Mouse (Mus musculus): ENCODE data around the gene Ccdc24. TPM values are rescaled to one million over a fixed set of nuclear protein-coding genes. Genes with fewer than 3 reads are reported as not detected.
A peak's percentile ranks its signal among the peaks of the same experiment; 100 is the strongest.

Gene Ccdc24
- total RNA-seq, 2 experiments from 2014 or later: not detected

DNA sequence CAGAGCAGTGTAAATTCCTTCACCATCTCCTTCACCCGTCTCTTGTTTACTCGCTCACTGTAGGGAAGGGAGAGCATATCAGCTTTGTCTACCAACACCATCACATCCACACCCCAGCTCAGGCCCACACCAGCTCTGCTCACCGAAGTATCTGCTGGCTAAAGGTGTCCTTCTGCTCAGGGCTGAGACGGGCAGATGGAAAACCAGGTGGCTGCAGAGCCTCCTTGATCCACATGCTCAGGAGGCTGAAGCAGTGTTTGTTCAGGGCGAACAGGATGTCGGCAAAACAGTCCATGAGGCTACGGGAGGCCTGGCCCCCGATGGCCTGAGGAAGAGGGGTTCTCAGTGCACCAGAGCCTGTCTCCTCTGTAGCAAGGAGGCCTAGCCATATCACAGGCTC lies 22.2 kb upstream of the Ccdc24 start:
- no peak for ATAC-seq (replicated peaks; ENCODE audit: low FRiP score, low TSS enrichment, poor library complexity, severe bottlenecking)

DNA sequence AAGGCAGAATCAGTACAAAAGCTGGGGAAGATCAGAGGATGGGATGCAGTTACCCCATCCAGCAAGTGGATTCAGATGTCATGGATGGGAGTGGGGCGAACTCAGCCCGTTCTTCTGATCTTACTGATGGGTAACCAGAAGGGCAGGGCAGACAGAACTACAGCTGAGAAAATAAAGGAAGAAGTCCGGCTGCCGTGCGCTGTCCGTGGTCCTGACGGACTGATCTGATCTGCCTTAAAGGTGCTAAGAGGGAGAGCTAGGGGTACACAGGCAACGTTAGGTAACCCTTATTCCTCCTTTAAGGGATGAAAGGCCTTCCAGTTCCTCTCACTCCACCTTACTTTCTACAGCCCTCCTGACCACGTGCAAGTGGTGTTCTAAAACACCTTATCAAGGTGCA lies 21.0 kb upstream of the Ccdc24 start:
- ATAC-seq (replicated peaks; ENCODE audit: low FRiP score, low TSS enrichment, poor library complexity, severe bottlenecking): peak; percentile 42; the same call in 1 of the 2 replicates

DNA sequence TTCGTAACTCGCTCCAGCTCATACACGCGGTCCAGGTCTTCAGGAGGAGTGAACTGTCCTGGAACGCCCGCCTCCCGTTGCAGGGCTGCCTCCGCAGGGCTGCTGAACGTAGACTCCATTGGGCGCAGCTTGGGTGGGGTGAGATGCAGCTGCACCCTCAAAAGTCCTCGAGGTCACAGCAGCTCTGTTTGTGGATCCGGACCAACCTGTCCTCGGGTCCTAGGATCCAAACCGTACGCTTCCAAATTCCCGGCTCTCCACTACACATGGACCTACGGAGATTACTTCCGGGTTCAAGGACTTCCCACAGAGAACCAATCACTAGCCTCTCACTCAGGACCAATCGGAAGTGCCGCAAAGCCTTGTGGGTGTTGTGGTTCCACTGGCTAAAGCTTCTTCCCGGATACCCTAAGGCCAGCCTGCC lies 19.4 kb upstream of the Ccdc24 start, which contains the start of gene Dph2:
Gene Dph2 (minus strand): TSS at position 295 of the 424 bp plus-strand sequence.
- peak; percentile 86 for ATAC-seq (replicated peaks; ENCODE audit: low FRiP score, low TSS enrichment, poor library complexity, severe bottlenecking)

DNA sequence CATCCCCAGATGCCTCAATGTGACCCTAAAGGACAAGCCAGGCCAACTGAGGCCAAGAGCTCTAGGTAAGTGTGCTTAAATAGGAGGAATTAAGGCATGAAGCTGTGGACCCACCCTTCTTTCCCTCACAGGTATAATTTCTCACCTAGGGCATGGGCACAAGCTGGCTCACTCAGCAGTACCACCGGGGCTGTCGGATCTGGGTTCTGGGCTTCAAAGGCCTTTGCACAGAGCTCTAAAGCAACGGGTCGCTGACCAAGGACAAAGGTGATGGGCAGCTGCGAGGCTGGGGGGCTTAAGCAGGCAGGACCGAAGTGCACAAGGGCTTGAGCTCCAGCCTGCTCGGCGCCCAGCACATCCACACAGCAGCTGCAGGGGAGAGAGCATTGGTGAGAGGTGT lies 18.4 kb upstream of the Ccdc24 start:
- ATAC-seq (replicated peaks; ENCODE audit: low FRiP score, low TSS enrichment, poor library complexity, severe bottlenecking): no peak

DNA sequence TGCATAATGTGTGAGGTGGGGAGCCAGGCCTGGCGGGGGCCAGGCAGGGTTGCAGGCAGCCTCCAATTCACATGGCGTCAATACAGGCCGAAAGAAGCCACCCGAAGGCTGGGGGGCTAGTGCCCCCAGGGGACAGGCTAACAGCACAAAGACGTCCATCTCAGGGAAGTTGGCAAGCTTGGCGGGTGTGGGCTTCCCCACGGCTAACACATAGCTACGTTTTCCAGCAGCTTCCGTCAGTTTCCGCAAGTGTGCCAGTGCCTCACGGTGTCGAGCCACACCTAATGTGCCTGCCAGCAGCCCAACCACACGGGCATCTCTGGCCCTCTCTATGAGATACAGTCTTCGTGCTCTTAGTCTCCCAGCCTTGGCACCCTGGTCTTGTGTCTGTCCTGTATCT lies 17.7 kb upstream of the Ccdc24 start:
- no peak for ATAC-seq (replicated peaks; ENCODE audit: low FRiP score, low TSS enrichment, poor library complexity, severe bottlenecking)

DNA sequence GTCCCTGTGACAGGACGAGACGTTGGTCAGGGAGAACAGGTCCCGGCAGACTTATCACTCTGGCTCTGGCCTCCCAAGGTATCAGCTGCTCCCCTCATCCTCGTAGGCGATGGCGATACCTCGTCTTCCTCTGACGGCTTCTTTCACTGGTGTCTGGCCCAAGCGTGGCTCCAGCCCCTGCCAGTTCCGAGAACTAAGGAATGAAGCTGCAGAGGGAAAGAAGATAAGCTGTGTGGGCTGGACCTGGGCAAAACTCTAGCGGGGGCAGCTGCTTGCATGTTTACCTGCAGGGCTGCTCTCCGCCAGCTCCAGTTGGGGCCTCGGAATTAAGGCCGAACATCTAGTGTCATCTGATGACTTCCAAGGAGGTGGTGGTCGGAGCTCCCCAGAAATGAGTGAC lies 17.1 kb upstream of the Ccdc24 start:
- no peak for ATAC-seq (replicated peaks; ENCODE audit: low FRiP score, low TSS enrichment, poor library complexity, severe bottlenecking)

DNA sequence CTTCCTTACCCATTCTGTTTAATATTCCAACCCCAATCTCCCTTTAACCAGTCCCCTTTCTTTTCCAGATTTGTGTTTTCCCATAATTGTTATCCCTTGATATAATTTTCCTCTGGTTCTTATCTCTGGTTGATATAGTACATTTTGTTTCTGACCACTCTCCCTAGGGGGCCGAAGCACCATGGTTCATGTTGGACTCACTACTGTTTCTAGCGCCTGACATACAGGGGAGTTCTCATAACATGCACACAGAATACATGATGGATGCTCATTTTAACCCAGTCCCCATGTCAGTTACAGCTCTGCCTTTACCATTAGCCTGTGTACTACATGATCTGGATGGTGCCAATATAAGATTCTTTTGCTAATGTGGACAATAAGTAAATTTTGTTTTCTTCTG lies 15.6 kb upstream of the Ccdc24 start:
- no peak for ATAC-seq (replicated peaks; ENCODE audit: low FRiP score, low TSS enrichment, poor library complexity, severe bottlenecking)

DNA sequence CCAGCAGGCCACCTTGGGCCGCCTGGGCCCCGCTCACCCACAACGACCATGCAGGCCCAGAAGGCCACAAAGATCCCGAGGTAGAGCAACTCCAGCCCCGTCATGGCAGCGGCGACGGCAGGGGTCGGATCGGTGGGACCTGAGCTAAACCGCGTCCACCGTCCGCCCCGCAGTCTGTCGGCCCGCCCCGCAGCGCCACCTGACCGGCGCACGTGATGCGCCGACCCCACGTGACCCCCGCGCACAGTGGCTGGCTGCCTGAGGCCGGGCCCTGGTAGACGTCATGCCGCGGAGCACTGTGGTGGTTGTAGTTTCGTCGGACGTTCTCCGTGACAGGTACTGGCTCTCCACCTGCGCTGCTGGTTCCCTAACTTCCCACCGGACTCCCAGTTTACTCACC lies 14.8 kb upstream of the Ccdc24 start, which contains the start of gene Atp6v0b:
Gene Atp6v0b (minus strand): TSS at position 201 of the 400 bp plus-strand sequence.
- peak; percentile 82 for ATAC-seq (replicated peaks; ENCODE audit: low FRiP score, low TSS enrichment, poor library complexity, severe bottlenecking)

DNA sequence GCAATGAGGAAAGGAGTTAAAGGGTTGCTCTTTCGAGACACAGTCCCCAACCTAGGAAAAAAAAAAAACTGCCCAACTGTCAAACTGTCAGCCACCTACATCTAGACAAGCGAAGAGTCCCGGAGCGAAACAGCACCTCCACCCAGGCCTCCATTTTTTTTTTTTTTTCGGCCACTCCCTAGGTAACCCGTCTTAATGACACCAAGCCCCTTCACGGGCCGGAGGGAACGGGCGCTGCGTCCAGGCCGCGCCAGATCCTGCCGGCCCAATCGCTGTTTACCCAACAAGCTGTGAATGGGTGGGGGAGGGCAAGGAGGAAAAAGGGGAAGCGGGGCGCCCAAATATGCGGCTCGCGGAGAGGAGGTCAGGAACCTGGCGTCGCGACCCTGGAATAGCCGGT lies 14.3 kb upstream of the Ccdc24 start:
- peak; percentile 19; the same call in 1 of the 2 replicates for ATAC-seq (replicated peaks; ENCODE audit: low FRiP score, low TSS enrichment, poor library complexity, severe bottlenecking)

DNA sequence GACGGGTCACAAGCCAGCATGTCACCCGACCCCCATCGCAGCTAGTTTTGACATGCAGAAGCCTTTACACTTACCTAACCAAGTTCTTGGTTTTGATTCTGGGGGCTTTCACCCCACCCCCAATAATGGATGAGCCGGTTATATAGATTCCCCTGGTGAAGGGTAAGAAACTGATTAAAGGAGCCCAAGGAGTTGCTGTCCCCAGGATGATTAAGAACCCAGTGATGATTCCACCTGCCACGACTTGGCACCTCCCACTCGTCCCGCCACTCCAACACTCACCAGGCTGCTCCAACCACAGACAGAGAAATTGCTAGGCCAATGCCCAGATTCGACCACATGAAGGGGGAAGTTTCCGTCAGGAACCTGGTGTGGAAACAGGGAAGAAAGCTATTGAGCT lies 13.6 kb upstream of the Ccdc24 start:
- no peak for ATAC-seq (replicated peaks; ENCODE audit: low FRiP score, low TSS enrichment, poor library complexity, severe bottlenecking)

DNA sequence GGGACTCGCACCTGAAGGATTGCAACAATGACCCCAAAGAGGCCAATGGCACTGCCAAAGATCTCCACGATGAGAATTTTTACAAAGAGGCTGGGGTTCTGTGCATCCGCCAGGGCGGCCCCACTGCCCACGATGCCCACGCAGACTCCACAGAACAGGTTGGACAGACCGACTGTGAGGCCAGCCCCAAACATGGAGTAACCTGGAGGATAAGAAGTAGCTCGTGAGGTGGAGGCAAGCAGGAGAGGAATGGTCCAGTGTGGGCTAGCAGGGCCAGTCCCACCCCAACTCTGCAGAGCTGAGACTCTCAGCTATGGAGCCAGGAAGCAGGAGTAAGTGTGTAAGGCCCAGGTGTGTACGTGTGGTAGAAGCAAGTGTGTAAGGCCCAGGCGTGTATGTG lies 12.7 kb upstream of the Ccdc24 start:
- ATAC-seq (replicated peaks; ENCODE audit: low FRiP score, low TSS enrichment, poor library complexity, severe bottlenecking): no peak

DNA sequence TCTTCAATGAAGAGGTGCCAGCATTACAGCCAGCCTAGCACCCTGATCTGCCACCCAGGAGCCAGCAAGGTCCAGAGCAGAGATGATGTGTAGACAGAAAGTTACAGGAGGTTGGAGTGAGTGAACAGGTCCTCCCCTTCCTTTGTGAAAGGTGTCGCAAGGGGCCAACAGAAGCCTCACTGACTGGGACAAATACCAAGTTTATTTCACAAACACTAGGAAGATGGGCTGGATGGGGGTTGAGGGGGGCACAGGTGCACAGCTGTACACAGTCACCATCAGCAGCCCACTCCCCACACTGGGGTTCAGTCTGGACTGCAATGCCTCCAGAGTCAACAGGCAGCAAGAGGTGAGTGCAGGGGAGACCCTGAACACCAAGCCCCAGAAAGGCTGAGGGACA lies 11.8 kb upstream of the Ccdc24 start:
- no peak for ATAC-seq (replicated peaks; ENCODE audit: low FRiP score, low TSS enrichment, poor library complexity, severe bottlenecking)

DNA sequence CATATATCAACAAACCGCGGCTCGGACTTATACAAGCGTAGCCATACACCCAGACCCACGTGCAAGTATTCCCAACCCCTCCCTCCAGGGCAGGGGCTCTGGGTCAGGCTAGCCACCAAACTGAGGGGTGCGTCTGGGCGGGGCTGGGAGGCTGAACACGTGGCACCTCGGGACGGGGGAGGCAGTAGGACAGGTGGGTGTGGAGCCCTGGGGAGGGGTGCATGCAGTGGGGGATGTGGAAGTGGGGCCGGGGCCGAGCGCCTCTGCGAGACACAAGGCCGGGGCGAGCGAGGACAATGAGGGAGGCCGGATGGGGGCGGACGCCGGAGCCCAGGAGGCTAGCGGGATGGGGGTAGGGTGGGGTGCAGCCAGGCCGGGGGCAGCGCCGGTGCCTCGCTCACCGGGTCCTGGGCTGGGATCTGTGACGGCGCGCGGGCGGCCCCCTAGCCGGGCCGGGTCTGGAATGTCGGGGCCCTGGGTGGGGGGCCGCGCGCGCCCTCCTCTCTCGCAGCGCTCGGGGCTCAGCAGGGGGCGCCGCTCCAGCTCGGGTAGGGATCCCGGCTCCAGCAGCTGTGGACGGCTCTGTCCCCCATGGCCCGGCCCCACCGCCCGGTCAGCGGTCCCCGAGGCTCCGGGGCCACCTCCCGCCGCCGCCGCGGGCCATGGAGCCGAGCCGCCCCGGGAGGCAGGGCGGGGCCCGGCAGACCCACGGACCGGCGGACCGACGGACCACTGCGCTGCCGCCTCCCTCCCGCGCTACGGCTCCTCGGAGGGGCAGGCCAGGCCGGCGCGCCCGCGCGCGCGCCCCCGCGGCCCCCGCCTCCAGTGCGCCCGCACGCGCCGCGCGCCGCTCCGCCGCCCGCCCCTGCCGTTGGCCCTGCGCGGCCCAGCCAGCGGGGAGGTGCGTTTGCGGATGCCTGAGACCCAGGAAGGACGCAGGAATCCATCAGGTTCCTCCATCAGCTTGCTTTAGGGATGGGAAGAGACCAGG lies 10.6 kb upstream of the Ccdc24 start, which contains the start of gene B4galt2:
Gene B4galt2 (minus strand): TSS at position 787 of the 991 bp plus-strand sequence.
- no peak for ATAC-seq (replicated peaks; ENCODE audit: low FRiP score, low TSS enrichment, poor library complexity, severe bottlenecking)

DNA sequence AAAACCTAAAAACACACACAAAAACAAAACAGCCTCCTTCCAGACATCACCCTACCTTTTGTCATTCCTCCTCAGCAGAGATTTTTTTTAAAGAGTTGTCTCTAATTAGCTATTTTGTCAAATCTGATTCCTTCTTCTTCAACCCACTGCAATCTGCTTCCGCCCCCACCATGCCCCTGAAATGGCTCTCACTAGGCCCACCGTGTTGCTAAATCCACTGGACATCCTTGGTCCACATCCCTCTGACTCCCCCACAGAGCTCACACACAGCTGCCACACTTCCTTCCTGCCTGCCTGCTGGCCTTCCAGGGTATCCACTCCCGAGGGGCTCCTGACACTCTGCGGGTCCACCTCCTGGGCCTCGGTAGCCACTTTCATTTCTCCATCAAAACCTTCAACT lies 6.3 kb upstream of the Ccdc24 start:
- no peak for ATAC-seq (replicated peaks; ENCODE audit: low FRiP score, low TSS enrichment, poor library complexity, severe bottlenecking)

DNA sequence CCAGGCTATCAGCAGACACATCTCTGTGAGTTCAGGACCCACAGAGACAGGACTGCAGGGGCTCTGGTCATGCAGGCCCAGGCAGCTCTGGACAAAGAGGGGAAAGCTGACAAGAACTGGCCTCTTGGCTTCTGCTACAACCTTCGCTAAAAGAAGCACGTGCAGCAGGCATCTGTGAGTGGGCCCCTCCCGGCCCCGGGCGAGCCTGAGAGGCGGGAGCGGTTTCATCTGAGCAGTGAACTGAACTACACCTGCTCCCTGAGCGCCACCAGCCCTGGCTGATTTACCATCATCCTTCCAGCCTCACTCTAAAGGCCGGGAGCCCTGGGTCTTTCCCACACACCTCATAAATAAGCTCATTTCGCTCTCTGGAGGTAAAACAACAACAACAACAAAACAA lies 5.9 kb upstream of the Ccdc24 start:
- ATAC-seq (replicated peaks; ENCODE audit: low FRiP score, low TSS enrichment, poor library complexity, severe bottlenecking): no peak

DNA sequence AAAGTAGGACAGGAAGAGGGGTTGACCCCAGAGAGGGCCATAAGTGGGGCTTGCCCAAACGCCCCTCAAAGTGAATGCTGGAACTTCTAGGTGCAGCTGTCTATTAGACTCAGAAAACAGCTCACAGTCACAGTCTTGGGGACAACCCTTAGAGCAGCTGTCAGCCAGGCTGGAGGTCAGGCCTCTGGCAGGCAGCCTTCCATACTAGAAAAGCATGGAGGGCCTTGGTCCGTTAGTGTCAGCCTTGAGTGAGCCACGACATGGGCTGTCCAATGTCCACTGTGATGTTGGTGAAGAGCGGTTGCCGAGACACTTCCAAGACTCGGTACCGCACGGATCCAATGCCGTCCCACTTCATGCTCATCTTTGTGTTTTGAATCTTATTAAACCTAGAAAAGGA lies 1.3 kb upstream of the Ccdc24 start:
- ATAC-seq (replicated peaks; ENCODE audit: low FRiP score, low TSS enrichment, poor library complexity, severe bottlenecking): no peak

DNA sequence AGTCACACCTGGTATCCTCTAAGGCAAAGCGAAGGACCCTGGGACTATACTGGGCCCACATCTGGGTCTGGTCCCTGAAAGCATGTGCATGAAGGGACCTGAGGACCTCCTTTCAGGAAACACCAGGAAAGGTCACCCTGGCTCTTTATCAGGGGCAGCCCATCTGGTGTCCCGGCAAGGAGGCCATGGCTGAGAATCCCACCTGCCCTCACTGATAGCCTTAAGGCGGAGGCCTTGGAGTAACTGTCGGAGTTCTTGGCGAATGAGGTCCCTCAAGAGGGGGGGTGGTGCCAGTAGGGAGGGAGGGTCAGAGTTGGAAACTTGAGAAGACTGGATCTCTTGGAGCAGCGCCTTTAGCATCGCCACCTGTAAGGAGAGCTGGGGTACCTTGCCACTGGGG lies 570 bp downstream of the Ccdc24 start:
- ATAC-seq (replicated peaks; ENCODE audit: low FRiP score, low TSS enrichment, poor library complexity, severe bottlenecking): no peak

DNA sequence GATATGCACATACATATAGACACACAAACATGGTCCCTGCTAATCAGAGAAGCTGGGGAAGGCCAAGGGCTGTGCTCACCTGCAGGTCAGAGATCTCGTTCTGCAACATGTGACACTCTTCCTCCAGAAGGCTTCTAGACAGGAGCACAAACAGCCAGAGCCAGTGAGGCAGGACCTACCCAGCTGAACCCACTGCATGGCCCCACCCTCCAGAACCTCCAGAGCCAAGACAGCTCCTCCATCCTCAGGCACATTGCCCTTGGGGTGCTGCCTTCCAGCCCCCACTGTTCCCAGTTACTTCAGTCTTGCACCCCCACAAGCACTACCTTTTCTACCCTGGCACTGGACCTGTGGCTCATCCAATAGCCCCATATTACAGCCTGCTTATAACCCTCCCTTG lies 1.9 kb downstream of the Ccdc24 start:
- no peak for ATAC-seq (replicated peaks; ENCODE audit: low FRiP score, low TSS enrichment, poor library complexity, severe bottlenecking)

DNA sequence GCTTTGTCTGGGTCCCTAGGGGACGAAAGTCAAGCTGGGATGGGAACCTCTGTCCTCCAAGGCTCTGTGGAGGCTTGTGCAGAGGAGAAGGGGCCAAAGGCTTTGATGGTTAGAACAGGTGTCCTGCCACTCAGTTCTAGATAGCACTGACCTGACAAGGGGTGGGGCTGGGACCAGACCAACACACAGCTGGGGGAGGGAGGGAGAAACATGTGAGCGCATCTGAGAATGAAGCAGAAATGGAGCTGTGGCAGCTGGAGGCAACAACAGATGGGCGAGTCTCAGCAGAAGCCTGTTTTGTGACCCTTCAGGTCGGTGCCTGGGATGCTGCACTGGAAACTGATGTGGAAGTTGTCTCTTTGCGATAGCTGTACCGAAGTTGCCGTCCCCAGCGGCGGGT lies 3.0 kb downstream of the Ccdc24 start:
- ATAC-seq (replicated peaks; ENCODE audit: low FRiP score, low TSS enrichment, poor library complexity, severe bottlenecking): no peak

DNA sequence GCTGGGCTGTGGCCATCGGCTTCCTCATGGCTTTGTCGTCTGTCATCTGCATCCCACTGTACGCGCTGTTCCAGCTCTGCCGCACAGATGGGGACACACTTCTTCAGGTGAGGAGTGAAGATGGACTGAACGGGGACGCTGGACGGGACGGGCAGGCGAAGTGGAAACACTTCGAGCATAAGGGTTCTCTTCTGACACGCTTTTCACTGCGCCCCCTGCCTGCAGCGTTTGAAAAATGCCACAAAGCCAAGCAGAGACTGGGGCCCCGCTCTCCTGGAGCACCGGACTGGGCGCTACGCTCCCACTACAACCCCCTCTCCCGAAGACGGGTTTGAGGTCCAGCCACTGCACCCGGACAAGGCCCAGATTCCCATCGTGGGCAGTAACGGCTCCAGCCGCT lies 4.5 kb downstream of the Ccdc24 start:
- ATAC-seq (replicated peaks; ENCODE audit: low FRiP score, low TSS enrichment, poor library complexity, severe bottlenecking): peak; percentile 47

DNA sequence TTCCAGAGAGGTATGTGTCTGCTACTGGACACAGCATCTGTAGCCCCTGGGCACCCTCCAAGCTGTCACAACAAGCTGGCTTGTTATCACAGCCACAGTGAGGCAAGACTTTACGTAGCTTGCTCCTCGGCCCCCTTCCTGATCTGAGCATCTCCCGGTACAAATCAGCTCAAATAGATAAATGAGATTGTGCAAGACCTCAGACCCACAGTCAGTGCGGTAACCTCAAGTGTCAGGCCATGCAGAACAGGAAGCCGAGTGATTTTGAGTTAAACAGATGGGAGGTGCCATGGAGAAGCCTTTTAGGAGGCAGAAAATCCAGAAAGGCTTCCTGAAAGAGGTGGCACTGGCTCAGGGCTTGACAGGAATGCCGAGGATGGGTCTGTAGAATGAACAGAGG lies 5.4 kb downstream of the Ccdc24 start:
- ATAC-seq (replicated peaks; ENCODE audit: low FRiP score, low TSS enrichment, poor library complexity, severe bottlenecking): no peak
